Mouse (Mus musculus): ENCODE results near the gene Prepl.

DNA sequence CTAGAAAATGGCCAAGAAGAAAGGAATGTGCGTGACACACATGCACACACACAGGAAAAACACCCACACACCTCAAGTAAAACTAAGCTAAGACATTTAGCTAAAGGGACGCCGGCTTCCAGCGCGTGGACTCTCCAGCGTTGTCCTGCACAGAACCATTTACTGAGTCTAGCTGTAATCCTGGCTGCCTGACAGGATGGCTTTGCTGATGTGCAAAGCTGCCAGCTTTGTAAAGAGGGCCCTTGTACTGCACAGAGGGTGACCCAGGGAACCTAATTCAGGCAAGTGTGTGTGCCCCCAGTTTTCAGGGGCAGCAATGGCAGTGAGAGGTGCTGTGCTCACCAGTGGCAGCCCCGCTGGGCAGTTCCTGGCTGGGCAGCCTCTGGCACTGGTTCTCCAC lies 22.7 kb downstream of the Prepl start:
- TF ChIP-seq POLR2A (IDR thresholded peaks at IDR 0.05; ENCODE audit: low read depth, low read length) (no peak), CTCF (conservative IDR thresholded peaks at IDR 0.05; ENCODE audit: insufficient read depth, insufficient read length, low read depth, low read length) (no peak)

Measured in kidney, adult 2 months (tissue).